Mouse (Mus musculus): Measurements from ENCODE around the gene Plbd1.

The Plbd1 gene

GRCm38 (mm10) chr6:136647455-136647861, 14.3 kb downstream of the Plbd1 start:
- no peak for DNase-seq

GRCm38 (mm10) chr6:136646207-136646606, 15.5 kb downstream of the Plbd1 start:
- no peak for DNase-seq

- DNase-seq: no peak
These were observed 16.0 kb downstream of the Plbd1 start for GRCm38 (mm10) chr6:136645754-136646153.

- no peak for DNase-seq
These were observed 17.6 kb downstream of the Plbd1 start for GRCm38 (mm10) chr6:136644171-136644570.

GRCm38 (mm10) chr6:136634982-136635381, 26.7 kb downstream of the Plbd1 start:
- no peak for DNase-seq

GRCm38 (mm10) chr6:136633719-136634118, 28.0 kb downstream of the Plbd1 start:
- DNase-seq: no peak

- DNase-seq: no peak
These were observed 28.6 kb downstream of the Plbd1 start for GRCm38 (mm10) chr6:136633154-136633553.

GRCm38 (mm10) chr6:136631945-136632534, 29.7 kb downstream of the Plbd1 start:
- no peak for DNase-seq

- DNase-seq: no peak
These were observed 30.2 kb downstream of the Plbd1 start for GRCm38 (mm10) chr6:136631519-136631918.

- no peak for DNase-seq
These were observed 32.1 kb downstream of the Plbd1 start for GRCm38 (mm10) chr6:136629639-136630038.

GRCm38 (mm10) chr6:136625421-136625820, 36.3 kb downstream of the Plbd1 start:
- no peak for DNase-seq

GRCm38 (mm10) chr6:136620361-136621139, 41.2 kb downstream of the Plbd1 start:
- DNase-seq: peak; percentile 87

- no peak for DNase-seq
These were observed 47.6 kb downstream of the Plbd1 start for GRCm38 (mm10) chr6:136614156-136614555.

- no peak for DNase-seq
These were observed 49.4 kb downstream of the Plbd1 start for GRCm38 (mm10) chr6:136612312-136612711.

- peak; percentile 38 for DNase-seq
These were observed 50.1 kb downstream of the Plbd1 start for GRCm38 (mm10) chr6:136611351-136612215.

- DNase-seq: no peak
These were observed 59.1 kb downstream of the Plbd1 start for GRCm38 (mm10) chr6:136602601-136603000.

GRCm38 (mm10) chr6:136594541-136594940, 67.2 kb downstream of the Plbd1 start:
- DNase-seq: no peak

- DNase-seq: no peak
These were observed 71.0 kb downstream of the Plbd1 start for GRCm38 (mm10) chr6:136590739-136591138.

GRCm38 (mm10) chr6:136566002-136566401, 95.7 kb downstream of the Plbd1 start:
- DNase-seq: no peak
